Mouse (Mus musculus) brain, embryonic 14.5 days (tissue): Measurements from ENCODE around the gene Luc7l.

Experiments
- CTCF ChIP-seq: fragments of 200-500 bp; IDR thresholded peaks from 2 replicates; pipeline ENCODE4 v1.5.1; 2012; ENCODE audit warnings: inconsistent platforms, mild to moderate bottlenecking, moderate library complexity, borderline replicate concordance; ENCODE audit not compliant: insufficient read depth, insufficient read length; ENCODE audit errors: extremely low read depth
- POLR2A ChIP-seq: fragments of 200-500 bp; IDR thresholded peaks from 2 replicates; pipeline ENCODE4 v1.6.1; 2012; ENCODE audit warnings: mild to moderate bottlenecking, inconsistent platforms, borderline replicate concordance; ENCODE audit not compliant: poor library complexity, insufficient read depth, insufficient read length, severe bottlenecking; ENCODE audit errors: extremely low read depth

- TF ChIP-seq POLR2A (no peak), CTCF (no peak)
These were observed 18.3 kb upstream of the Luc7l start for GRCm38 (mm10) chr17:26234386-26234785.
